Mouse (Mus musculus) monocyte, adult 5-6 weeks (primary cell): ENCODE data around the gene Mnt. TPM values are rescaled to one million over a fixed set of nuclear protein-coding genes. Genes with fewer than 3 reads are reported as not detected.
A peak's percentile ranks its signal among the peaks of the same experiment; 100 is the strongest.

ENCODE experiments used
- ATAC-seq: fragments of 153-309, 156-312 bp; replicated peaks from 2 replicates; pipeline ENCODE4 v1.8.0; 2017; ENCODE audit warnings: mild to moderate bottlenecking; ENCODE audit not compliant: low TSS enrichment, insufficient number of reproducible peaks, severe bottlenecking, poor library complexity, low FRiP score
- total RNA-seq: library from RNA; stranded (forward); fragments of 200-1000, 200-491, 200-594 nt; gene quantifications from 3 replicates; pipeline ENCODE4 v1.2.3, GENCODE M21; 2017

The Mnt gene
- total RNA-seq, 1 experiment from 2014 or later = 8.0 TPM

GRCm38 (mm10) chr11:74829812-74830211 is 908 bp upstream of the Mnt start:
- ATAC-seq = peak; percentile 32

DNA sequence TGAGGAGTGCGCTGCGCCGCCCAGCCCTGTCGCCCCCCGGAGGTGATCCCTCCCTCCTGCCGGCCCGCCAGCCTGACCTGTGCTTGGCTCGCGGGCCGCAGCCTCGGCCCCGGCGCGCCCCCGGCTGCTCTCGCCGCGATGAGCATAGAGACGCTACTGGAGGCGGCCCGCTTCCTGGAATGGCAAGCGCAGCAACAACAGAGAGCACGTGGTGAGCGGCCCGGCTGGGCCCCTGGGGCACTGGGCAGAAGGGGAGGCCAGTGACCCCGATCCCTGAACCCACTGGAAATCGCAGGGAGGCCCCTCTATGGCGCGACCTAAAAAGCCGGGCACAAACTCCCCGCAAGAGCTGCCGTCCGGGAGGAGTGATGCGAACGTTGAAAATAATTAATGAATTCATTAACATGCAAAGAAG is 478 bp downstream of the Mnt start:
- no peak for ATAC-seq

DNA sequence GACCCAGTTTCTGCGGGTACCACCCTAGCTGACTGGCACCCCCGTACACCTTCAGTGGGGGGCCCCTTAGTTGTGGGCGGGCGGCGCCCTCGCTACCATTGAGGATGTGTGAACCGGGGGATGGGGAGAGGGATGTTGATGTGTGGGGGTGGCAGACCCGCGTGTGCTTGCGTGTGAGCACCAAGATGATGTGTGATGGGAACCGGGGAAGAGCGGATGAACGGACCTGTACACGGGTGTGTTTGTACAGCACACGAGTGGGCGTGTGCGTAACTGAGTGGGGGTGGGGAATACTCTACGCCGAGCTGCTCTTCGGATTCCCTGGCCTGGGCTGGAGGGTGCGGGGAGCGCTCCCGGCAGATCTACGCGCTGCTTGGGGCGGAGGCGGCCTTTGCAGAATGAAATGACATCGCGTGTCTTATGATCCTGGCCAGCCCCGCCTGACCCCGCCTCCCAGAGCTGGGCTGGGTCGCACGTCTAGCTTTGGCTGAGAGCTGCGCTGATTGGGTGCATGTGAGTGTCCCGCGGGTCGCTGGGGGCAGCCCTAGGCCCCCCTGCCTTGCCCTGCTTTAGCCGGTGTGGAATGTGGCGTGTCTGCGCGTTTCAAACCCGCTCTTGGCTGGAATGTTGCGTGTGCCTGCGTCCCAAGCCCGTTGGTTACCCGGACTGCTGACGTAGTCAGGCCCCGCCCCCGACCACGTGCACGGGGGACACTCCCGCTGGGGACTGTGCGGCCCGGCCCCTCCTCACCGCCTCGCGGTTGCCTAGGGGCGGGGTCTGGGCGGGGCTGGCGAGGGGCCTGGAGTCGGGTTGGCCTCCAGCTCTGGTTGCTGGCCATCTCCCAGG is 1.1 kb downstream of the Mnt start:
- ATAC-seq = peak; percentile 23

DNA sequence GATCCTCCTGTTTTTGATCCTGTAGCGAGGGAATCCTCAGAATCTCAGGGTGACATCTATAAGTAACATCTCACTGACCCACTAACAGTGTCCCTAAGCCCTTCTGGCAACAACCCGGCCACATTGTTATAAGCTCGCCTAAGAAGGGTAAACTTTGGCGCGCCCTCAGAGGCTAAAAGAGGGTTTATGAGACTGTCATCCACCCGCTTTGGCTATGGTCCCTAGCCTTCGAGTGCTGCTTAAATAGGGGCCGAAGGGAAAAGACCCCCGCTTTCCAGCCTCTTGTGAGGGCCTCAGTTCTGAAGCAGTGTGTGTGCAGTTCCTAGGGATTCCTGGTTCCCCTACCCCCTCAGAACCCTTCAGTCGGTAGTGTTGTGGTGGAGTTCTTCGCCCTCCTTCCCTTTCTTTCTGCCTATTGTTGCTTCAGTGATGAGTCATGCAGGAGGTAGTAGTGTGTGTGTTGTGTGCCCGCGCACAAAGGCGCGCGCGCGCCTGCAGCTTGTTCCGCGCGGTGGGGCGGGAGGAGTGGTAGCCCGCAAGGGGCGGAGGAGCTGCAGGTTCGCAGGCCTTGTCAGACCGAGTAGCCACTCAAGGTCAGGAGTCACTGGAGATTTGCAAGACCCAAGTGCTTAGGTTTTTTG is 1.9 kb downstream of the Mnt start:
- peak; percentile 4; the same call in 1 of the 2 replicates for ATAC-seq

- ATAC-seq = no peak
These were observed 3.0 kb downstream of the Mnt start for GRCm38 (mm10) chr11:74833536-74834358.

GRCm38 (mm10) chr11:74834359-74834638 is 3.6 kb downstream of the Mnt start:
- ATAC-seq = no peak

DNA sequence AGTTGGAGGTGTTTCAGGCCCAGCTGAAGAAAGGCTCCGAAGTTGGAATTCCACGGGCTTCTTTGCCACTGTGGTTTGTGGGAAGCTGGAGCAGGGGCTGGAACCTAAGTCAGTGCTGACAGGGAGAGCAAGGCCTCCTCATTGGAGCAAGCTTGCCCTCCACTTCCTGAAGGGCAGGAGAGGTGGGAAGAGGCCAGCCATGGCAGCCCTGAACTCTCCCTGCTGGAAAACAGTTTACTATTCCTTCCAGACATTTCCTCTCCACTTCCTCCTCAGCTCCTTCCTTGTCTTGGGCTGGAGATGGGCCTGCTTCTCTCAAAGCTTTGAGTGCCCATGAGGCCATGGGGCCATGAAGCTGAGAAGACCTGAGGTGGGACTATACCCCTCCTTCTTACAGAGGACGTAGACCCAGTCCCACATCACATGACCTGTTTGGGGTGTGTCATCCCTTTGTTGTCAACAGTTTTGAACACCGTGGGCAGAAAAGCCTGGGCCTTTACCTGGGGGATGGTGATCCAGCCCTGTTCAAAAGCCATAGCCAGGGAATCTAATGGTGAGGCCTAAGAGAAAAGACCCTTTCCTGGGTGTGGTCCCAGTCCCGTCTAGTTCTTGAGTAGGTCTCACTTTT is 4.0 kb downstream of the Mnt start:
- ATAC-seq = no peak

GRCm38 (mm10) chr11:74835593-74836224 is 5.0 kb downstream of the Mnt start:
- no peak for ATAC-seq

- no peak for ATAC-seq
These were observed 5.7 kb downstream of the Mnt start for GRCm38 (mm10) chr11:74836225-74837055.

- ATAC-seq = peak; percentile 5; the same call in 1 of the 2 replicates
These were observed 6.5 kb downstream of the Mnt start for GRCm38 (mm10) chr11:74837056-74837693.

DNA sequence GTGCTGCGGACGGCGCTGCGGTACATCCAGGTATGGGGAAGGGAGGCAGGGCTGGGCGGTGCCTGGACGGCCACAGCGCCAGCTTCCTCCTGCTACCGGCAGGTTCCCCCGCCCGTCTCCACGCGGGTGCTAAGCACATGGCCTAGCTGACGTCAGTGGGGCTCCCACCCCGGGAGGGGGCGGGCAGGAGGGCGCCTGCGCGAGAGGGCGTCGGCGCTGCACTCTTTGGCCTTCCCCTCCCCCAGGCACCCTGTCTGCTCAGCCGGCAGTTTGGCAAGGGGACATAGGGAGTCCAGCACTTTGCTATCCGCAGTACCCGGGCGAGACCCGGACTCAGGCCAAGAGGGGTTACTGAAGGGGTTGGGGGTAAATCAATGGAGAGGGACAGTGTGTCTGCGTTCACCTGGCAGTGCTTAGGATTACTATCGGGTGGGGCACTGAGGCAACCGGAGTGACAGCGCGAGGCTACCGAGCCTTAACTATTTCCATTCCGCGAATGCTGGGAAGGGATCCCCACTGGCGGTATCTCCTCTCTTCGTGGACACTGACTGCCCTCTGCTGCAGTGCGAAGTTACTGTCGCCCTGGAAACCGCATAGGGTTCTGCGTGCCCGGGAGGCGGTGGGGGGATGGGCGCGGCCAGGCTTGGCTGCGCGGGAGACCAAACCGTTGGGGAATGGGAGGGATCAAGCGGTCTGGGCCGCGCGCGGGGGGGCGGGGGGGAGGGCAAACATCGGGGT is 7.1 kb downstream of the Mnt start:
- peak; percentile 63 for ATAC-seq

GRCm38 (mm10) chr11:74838441-74838840 is 7.7 kb downstream of the Mnt start:
- peak; percentile 52 for ATAC-seq

DNA sequence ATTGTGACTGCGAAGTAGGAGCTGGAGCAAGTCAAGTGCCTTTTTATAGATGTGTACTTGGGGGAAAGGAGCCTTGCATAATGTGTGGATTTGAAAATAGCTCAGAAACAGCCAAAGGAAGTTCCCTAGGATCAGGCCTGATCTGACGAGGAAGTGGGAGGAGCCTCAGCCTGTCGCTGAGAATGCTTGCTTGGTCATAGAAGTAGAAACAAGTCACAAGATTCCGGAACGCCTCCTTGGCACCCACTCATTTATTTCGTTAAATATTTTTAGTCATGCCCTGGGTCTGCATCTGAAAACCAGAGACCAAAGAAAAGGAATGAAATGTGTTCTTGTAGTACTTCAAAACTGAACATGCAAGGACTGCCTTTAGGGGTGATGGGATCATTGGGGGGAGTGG is 8.3 kb downstream of the Mnt start:
- peak; percentile 36 for ATAC-seq

DNA sequence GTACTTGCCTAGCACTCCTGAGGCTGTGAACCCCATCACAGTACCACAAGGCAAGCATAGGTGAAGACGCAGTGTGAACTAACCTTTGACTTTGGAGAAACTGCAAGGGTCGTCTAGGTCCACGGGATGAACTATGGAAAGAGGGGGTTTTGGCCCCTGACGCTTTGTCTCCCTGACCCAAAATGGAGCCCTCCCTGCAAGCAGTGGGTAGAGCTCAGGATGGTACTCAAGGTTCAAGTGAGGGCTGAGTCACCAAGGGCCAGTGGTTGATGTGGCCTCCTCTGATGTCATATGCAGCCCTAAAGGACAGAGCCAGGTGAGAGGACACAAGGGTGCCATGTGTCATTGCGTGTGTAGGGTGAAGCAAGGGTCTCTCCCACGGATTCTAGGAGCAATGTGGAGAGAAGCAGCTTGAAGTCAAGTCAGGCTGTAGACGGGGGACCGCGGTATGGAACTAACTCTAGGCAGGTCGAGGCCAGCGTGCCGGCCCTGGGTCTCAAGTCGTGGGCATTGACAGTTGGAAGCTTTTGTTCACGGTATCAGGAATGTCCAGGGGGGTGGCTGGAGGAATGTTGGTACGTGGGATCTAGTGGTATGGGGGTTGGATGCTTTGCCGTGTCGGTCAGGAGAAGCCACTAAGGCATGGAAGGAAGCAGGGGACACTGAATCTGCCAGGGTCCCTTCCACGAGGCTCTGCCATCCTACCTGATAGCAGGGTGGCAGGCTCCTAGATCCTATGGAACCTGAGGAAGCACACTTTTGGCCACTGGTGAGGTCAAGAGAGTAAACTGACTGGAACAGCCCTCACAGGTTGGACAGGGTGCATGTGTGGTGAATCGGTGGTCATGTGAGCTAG is 9.4 kb downstream of the Mnt start:
- no peak for ATAC-seq

GRCm38 (mm10) chr11:74840739-74841138 is 10.0 kb downstream of the Mnt start:
- ATAC-seq = no peak

GRCm38 (mm10) chr11:74841366-74841765 is 10.6 kb downstream of the Mnt start:
- no peak for ATAC-seq
